Mouse (Mus musculus) mouse trophoblast stem cell (cell line): Measurements from ENCODE around the gene Marc1.

Experiments
- in situ Hi-C, 2 experiments: fragments of 300-500 bp; cut with MseI, MboI; formaldehyde crosslinking; loops; 2 replicates in 1 of 2; 3 replicates in 1 of 2; pipeline ENCODE4 v1.15.1; 2025

Marc1 gene

GRCm38 (mm10) chr1:184810780-184811575 lies at the start of gene Marc1:
TSS of gene Marc1 (minus strand) at chr1:184811313.
- in situ Hi-C loops, result no loop called here

GRCm38 (mm10) chr1:184860276-184860675 lies 49.2 kb upstream of the Marc1 start:
- in situ Hi-C loops, result no loop called here

GRCm38 (mm10) chr1:184858253-184858652 lies 47.1 kb upstream of the Marc1 start:
- in situ Hi-C loops, result no loop called here

- in situ Hi-C loops, result no loop called here
Observed at GRCm38 (mm10) chr1:184857216-184857615, 46.1 kb upstream of the Marc1 start.

- in situ Hi-C loops, result no loop called here
Observed at GRCm38 (mm10) chr1:184853922-184854321, 42.8 kb upstream of the Marc1 start.

GRCm38 (mm10) chr1:184853339-184853738 lies 42.2 kb upstream of the Marc1 start:
- in situ Hi-C loops, result no loop called here

GRCm38 (mm10) chr1:184851741-184852618 lies 40.9 kb upstream of the Marc1 start:
- in situ Hi-C loops, result no loop called here

GRCm38 (mm10) chr1:184851166-184851565 lies 40.1 kb upstream of the Marc1 start:
- in situ Hi-C loops, result no loop called here

GRCm38 (mm10) chr1:184846973-184847372 lies 35.9 kb upstream of the Marc1 start:
- in situ Hi-C loops, result no loop called here

- in situ Hi-C loops, result no loop called here
Observed at GRCm38 (mm10) chr1:184846092-184846750, 35.1 kb upstream of the Marc1 start, which contains the start of gene Marc2. TSS of gene Marc2 (minus strand) at chr1:184846451.

GRCm38 (mm10) chr1:184845111-184846071 lies 34.3 kb upstream of the Marc1 start:
- in situ Hi-C loops, result no loop called here

- in situ Hi-C loops, result no loop called here
Observed at GRCm38 (mm10) chr1:184844326-184845066, 33.4 kb upstream of the Marc1 start.

GRCm38 (mm10) chr1:184837649-184838048 lies 26.5 kb upstream of the Marc1 start:
- in situ Hi-C loops, result no loop called here

- in situ Hi-C loops, result no loop called here
Observed at GRCm38 (mm10) chr1:184836350-184836749, 25.2 kb upstream of the Marc1 start.

GRCm38 (mm10) chr1:184833499-184833898 lies 22.4 kb upstream of the Marc1 start:
- in situ Hi-C loops, result no loop called here

- in situ Hi-C loops, result no loop called here
Observed at GRCm38 (mm10) chr1:184832211-184832610, 21.1 kb upstream of the Marc1 start.

- in situ Hi-C loops, result no loop called here
Observed at GRCm38 (mm10) chr1:184829897-184830296, 18.8 kb upstream of the Marc1 start.

GRCm38 (mm10) chr1:184827175-184827701 lies 16.1 kb upstream of the Marc1 start:
- in situ Hi-C loops, result no loop called here

- in situ Hi-C loops, result no loop called here
Observed at GRCm38 (mm10) chr1:184825093-184825492, 14.0 kb upstream of the Marc1 start.

- in situ Hi-C loops, result no loop called here
Observed at GRCm38 (mm10) chr1:184824439-184824851, 13.3 kb upstream of the Marc1 start.
